Mouse (Mus musculus): ENCODE results near the gene Rbpj.

Rbpj gene

GRCm38 (mm10) chr5:53465883-53466282 is at the start of gene Rbpj:
Rbpj (plus strand) TSS chr5:53466152.
- DNase-seq = no peak

- no peak for DNase-seq
These were observed 45.2 kb upstream of the Rbpj start for GRCm38 (mm10) chr5:53420777-53421176.

- DNase-seq = no peak
These were observed 44.7 kb upstream of the Rbpj start for GRCm38 (mm10) chr5:53421291-53421690.

- DNase-seq = no peak
These were observed 38.5 kb upstream of the Rbpj start for GRCm38 (mm10) chr5:53427411-53427810.

- no peak for DNase-seq
These were observed 36.1 kb upstream of the Rbpj start for GRCm38 (mm10) chr5:53429683-53430477.

GRCm38 (mm10) chr5:53432451-53432850 is 33.5 kb upstream of the Rbpj start:
- DNase-seq = no peak

- DNase-seq = no peak
These were observed 28.9 kb upstream of the Rbpj start for GRCm38 (mm10) chr5:53436905-53437632.

GRCm38 (mm10) chr5:53437767-53438166 is 28.2 kb upstream of the Rbpj start:
- no peak for DNase-seq

GRCm38 (mm10) chr5:53438268-53438667 is 27.7 kb upstream of the Rbpj start:
- no peak for DNase-seq

- DNase-seq = no peak
These were observed 26.3 kb upstream of the Rbpj start for GRCm38 (mm10) chr5:53439655-53440054.

GRCm38 (mm10) chr5:53444030-53444429 is 21.9 kb upstream of the Rbpj start:
- DNase-seq = no peak

- no peak for DNase-seq
These were observed 15.0 kb upstream of the Rbpj start for GRCm38 (mm10) chr5:53450945-53451344.

- no peak for DNase-seq
These were observed 14.1 kb upstream of the Rbpj start for GRCm38 (mm10) chr5:53451829-53452228.

GRCm38 (mm10) chr5:53452920-53453319 is 13.0 kb upstream of the Rbpj start:
- DNase-seq = no peak

GRCm38 (mm10) chr5:53454706-53455105 is 11.2 kb upstream of the Rbpj start:
- no peak for DNase-seq

GRCm38 (mm10) chr5:53455459-53455858 is 10.5 kb upstream of the Rbpj start:
- DNase-seq = no peak

GRCm38 (mm10) chr5:53460196-53460595 is 5.8 kb upstream of the Rbpj start:
- DNase-seq = no peak

GRCm38 (mm10) chr5:53463098-53464018 is 2.6 kb upstream of the Rbpj start:
- no peak for DNase-seq

GRCm38 (mm10) chr5:53466422-53467333 is 726 bp downstream of the Rbpj start:
- DNase-seq = no peak

- no peak for DNase-seq
These were observed 1.6 kb downstream of the Rbpj start for GRCm38 (mm10) chr5:53467602-53468001.

- DNase-seq = no peak
These were observed 2.4 kb downstream of the Rbpj start for GRCm38 (mm10) chr5:53468366-53468765.
